Mouse (Mus musculus): ENCODE measurements around the gene Kdm8. TPM values are rescaled to one million over a fixed set of nuclear protein-coding genes. Genes with fewer than 3 reads are reported as not detected.
"Not testable (repeated sequence)": the region's sequence is repeated elsewhere in the genome, so short reads cannot be mapped to it uniquely, and the experiment has no call there.

The Kdm8 gene
- 1 to 10 TPM; 3.2 to 4.7 TPM for total RNA-seq (2021)
- 3.9 and 4.2 TPM in 2 replicates for polyA plus RNA-seq (2012; rRNA removed)
- long read RNA-seq, transcript Kdm8-201 (8 exons, 2,389 nt), result major isoform, 7 of 8 reads
- long read RNA-seq, partial matches to known transcripts, result 1 of 8 reads
- long read RNA-seq, other reads (novel, unspliced or antisense), result 0 of 8 reads

- peak; percentile 93 for DNase-seq
Measured at GRCm38 (mm10) chr7:125444464-125445401, at the start of gene Kdm8. Kdm8 (plus strand) TSS chr7:125444676.

GRCm38 (mm10) chr7:125398116-125398515, 46.4 kb upstream of the Kdm8 start:
- DNase-seq, result no peak

- DNase-seq, result no peak
Measured at GRCm38 (mm10) chr7:125398687-125399086, 45.8 kb upstream of the Kdm8 start.

GRCm38 (mm10) chr7:125407136-125407535, 37.3 kb upstream of the Kdm8 start:
- DNase-seq, result no peak

- DNase-seq, result no peak
Measured at GRCm38 (mm10) chr7:125415087-125415486, 29.4 kb upstream of the Kdm8 start.

GRCm38 (mm10) chr7:125415776-125416175, 28.7 kb upstream of the Kdm8 start:
- DNase-seq, result no peak

- DNase-seq, result no peak
Measured at GRCm38 (mm10) chr7:125416762-125417161, 27.7 kb upstream of the Kdm8 start.

GRCm38 (mm10) chr7:125418413-125418812, 26.1 kb upstream of the Kdm8 start:
- DNase-seq, result peak; percentile 38

GRCm38 (mm10) chr7:125420190-125420589, 24.3 kb upstream of the Kdm8 start:
- peak; percentile 57 for DNase-seq

GRCm38 (mm10) chr7:125421911-125422310, 22.6 kb upstream of the Kdm8 start:
- peak; percentile 41 for DNase-seq

GRCm38 (mm10) chr7:125423056-125423455, 21.4 kb upstream of the Kdm8 start:
- DNase-seq, result no peak

GRCm38 (mm10) chr7:125427492-125428090, 16.9 kb upstream of the Kdm8 start:
- peak; percentile 85 for DNase-seq

- no peak for DNase-seq
Measured at GRCm38 (mm10) chr7:125428381-125428780, 16.1 kb upstream of the Kdm8 start.

- DNase-seq, result not testable (repeated sequence)
Measured at GRCm38 (mm10) chr7:125428816-125429500, 15.5 kb upstream of the Kdm8 start.

GRCm38 (mm10) chr7:125430170-125430842, 14.2 kb upstream of the Kdm8 start:
- DNase-seq, result no peak

GRCm38 (mm10) chr7:125433874-125434273, 10.6 kb upstream of the Kdm8 start:
- DNase-seq, result no peak

GRCm38 (mm10) chr7:125434666-125435290, 9.7 kb upstream of the Kdm8 start:
- DNase-seq, result no peak

GRCm38 (mm10) chr7:125442323-125442722, 2.2 kb upstream of the Kdm8 start:
- no peak for DNase-seq

- no peak for DNase-seq
Measured at GRCm38 (mm10) chr7:125444076-125444463, 406 bp upstream of the Kdm8 start.

GRCm38 (mm10) chr7:125450678-125451077, 6.2 kb downstream of the Kdm8 start:
- DNase-seq, result no peak

- no peak for DNase-seq
Measured at GRCm38 (mm10) chr7:125451078-125451477, 6.6 kb downstream of the Kdm8 start.

Data from adrenal gland, adult 2 months (tissue).